Mouse (Mus musculus): ENCODE results near the gene Fam118a.
A peak's percentile ranks its signal among the peaks of the same experiment; 100 is the strongest.
"Not testable (repeated sequence)": the region's sequence is repeated elsewhere in the genome, so short reads cannot be mapped to it uniquely, and the experiment has no call there.

Gene Fam118a

DNA sequence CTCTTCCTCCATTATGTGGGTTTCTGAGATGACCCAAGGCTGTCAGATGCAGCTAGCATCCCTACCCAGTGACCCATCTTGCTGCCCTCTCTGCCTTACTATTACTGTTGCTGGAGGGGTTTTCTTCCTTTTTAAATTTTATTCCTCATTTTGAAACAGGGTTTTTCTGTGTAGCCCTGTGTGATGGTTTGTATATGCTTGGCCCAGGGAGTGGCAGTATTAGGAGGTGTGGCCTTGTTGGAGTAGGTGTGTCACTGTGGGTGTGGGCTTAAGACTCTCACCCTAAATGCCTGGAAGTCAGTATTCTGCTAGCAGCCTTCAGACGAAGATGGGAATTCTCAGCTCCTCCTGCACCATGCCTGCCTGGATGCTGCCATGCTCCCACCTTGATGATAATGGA is at the start of gene Fam118a:
Fam118a (plus strand) TSS at position 301 of the 400 bp plus-strand sequence.
- DNase-seq (ENCODE audit: low spot score): not testable (repeated sequence)

DNA sequence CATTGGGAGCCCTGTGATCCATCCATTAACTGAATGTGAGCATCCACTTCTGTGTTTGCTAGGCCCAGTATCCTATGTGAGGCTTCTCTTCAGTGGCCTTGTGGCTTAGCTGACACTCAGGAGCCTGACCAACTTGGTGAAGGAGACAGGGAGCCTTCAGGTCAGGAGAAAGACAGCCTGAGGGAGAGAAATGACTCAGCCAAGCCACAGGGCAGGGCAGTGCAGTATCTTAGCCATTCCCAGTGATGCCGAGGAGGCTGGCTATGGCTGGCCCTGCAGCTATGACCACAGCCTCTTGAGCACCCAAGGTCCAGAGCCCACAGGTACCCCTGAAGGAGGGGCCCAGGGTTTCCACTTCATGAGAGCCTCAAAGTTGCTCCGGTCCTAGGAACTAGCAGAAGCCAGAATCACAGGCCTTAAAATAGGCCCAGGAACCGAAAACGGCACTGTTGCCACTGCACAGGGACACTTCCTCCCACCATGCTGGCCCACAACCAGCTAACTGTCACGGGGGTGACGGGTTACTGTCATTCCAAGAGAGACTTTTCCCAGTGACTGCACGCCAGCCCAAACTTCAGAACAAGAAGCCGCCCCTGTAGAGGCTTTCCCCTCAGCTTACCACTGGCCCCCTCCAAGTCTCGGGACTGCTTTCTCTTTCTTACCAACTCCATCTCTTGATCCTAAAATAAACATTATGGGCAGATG is 47.0 kb upstream of the Fam118a start:
- no peak for DNase-seq (ENCODE audit: low spot score)

DNA sequence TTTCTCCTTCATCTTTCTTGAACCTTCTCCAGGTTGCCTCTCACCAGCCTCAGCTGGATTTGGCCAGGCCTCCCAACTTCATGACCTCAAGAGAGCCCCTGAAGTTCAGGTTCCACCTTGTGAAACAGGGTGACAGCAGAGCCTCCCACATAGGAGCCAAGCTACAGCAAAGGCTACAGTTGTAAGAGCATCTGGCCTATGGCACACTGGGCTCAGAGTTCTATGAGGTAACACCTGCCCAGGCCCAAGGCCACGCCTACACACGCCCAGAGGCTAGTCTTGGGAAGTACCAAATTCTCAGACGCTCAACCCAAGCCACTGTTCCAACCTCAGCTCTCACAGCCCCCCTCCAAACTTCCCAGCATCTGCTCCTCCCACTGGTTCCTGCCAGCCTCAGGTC is 45.9 kb upstream of the Fam118a start:
- no peak for DNase-seq (ENCODE audit: low spot score)

DNA sequence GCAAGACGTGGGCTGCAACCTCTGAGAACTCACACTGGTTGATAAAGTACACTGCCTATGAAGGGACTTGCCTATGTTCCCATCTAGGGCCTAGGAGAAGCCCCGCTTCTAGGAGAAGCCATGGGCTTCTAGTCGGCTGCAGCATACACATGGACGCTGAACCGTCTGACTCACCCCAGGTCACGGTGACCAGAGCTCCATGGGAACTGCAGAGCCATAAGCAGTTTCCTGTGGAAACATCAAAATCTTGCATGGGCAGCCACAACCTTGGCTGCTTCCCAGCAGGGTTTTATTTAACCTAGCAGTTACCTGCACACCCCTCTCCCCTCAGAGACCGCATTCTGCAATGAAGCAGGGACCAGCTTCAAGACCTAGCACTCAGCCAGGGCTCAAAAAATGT is 45.0 kb upstream of the Fam118a start:
- no peak for DNase-seq (ENCODE audit: low spot score)

DNA sequence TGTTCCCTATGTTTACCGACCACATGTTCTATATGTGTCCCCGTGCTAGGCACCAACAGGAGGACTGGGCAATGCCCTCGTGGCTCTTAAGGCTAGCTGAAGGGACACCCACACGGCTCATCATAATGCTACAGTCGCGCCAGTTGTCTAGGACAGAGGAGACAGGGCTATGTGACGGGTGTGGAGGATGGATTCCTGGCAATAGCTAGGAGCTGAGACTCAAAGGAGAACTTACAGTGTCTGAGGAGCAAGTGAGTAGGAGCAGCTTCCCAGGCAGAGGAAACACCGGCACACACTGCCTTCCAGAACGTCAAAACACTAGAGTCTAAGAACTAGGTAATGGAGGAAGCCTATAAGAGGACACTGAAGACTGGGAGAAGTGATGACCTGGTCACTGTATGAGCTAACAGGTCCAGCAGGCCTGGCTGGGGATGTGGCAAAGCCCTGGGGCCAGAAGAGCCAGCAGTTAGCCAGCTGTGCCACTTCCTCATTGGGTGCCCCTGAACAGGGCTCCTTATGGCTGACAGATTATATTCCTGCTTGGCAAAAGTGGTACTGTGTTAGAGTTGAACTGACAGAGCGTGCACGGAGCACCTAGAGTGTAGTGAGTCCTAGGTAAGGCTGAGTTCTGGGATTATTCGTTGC is 43.1 kb upstream of the Fam118a start:
- no peak for DNase-seq (ENCODE audit: low spot score)

DNA sequence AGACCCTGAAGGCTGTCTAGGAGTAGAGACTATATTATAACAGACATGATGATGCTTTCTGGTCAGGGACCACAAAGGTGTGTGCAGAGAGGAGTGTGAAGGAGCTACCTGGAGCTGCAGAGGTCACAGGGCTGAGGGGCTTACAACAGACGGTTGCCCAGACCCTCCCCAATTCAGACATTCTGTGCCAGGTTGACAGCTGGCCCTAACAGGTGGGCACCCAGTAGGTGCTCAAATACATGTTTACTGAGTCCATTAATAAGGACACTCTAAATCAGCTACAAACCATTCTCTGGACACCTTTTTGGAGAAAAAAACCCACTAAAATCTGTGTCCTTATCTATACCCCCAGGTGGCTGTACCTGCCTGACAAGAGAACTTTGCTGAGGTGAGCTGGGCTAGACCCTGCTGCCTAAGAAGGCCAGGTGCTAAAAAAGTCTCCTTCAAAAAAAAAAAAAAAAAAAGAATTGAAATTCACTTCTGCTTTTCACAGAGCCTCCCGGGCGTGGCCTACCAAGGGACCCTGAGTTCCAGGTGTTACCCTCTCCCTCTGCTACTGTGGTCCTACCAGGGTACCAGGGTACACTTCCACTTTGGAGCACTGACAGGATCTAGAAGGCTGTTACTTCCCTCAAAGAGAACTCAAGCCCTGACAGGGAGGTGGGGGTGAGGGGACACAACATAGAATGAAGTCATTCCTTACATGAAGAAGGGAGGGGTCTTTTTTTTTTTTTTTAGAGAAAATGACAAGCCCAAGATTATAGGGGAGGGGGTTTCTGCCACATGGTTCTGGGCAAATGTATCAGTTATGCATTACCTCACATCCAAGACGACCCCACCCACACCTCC is 42.4 kb upstream of the Fam118a start:
- DNase-seq (ENCODE audit: low spot score): no peak

DNA sequence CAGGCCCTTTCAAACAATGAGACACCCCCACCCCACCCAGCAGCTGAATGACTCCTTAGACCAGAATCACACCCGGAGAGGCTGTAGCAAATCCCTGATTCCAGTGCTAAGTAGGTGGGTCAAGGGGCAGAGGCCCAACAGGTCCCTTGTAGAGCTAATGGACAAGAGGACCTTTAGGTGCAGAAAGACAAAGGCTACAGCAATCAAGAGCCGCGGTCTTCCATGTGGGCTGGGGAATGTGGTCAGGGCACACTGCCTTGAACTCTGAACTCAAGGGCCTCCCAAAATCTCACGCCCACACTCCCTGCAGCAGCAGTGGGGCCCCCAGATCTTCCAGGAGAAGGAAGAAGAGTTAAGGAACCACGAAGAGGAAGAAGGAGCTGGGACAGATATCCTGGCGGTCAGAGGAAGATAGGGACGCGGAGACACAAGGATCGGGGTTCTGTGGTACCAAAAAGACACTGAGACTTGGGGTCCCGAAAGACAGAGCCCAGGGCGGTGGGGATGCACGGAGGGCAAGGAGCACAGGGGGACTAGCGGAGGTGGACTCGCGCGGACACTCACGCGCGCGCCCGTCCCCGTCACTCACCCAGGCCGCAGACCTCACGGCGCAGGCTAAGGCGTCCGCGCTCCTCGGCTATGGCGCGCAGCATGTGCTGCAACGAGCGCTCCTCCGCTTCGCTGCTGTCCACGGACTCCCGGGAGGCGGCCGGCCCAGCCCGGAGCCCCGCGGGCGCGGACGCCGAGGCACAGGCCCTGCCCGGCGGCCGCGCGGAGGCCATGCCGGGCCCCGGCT is 41.5 kb upstream of the Fam118a start:
- peak; percentile 55 for DNase-seq (ENCODE audit: low spot score)

DNA sequence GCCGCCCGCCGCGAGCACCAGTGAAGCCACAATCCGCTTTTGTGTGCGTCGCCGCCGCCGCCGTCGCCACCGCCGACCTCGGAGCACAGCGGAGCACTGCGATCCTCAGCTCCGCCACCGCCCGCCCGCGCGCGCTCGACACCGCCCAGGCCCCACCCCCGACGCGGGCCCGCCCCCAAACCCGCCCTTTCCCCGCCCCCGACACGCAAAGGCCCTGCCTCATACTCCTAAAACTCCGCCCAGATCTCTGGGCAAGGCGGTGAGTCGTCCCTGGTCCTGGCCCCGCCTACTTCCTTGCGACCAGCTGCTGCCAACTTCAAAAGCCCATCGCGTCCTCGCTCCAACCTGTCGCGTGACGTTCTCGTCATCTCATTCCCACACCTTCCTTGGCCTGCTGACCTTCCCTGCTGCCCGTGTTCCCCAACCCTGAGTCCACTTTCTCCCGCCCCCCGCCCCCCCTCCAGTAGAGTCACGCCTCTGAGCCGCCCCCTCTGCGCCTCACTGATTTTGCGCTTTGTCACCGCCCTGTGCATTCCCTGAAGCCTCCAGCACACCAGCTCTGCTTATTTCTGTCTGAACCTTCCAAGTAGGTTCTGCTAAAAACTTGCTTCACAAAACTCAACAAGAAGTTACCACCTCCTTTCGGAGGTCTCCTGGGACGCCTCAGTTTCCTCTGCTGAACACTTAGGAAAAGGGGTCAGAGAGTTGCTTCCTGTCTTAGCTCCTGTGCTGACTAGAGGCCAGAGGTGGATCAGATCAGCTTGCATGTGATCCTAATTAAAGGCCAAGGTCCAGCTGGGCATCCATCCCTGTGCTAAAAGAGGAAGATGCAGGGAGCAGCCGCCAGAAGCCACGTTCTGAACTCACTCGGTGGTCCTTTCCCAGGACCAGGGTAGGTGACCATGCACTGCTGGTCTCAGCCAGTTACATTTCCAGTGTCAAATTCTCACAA is 40.6 kb upstream of the Fam118a start, which contains the start of gene 5031439G07Rik:
5031439G07Rik (minus strand) TSS at position 678 of the 952 bp plus-strand sequence.
- DNase-seq (ENCODE audit: low spot score): peak; percentile 98

DNA sequence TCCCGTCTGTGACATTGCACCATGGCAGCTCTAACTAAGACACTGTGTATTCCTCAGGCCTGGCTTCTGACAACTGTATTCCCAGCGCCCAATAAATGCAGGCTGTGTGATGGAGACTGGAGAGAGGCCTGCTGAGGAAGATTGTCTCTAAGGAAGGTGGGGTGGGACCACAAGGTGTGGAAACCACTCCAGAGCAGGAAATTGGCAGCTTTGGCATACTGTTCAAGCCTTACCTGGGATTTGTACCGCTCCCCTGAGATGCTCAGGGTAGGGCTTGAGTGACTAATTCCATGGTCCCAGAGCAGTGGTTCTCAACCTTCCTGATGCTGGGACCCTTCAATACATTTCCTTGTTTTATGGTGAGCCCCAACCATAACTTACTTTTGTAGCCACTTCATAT is 39.6 kb upstream of the Fam118a start:
- no peak for DNase-seq (ENCODE audit: low spot score)

DNA sequence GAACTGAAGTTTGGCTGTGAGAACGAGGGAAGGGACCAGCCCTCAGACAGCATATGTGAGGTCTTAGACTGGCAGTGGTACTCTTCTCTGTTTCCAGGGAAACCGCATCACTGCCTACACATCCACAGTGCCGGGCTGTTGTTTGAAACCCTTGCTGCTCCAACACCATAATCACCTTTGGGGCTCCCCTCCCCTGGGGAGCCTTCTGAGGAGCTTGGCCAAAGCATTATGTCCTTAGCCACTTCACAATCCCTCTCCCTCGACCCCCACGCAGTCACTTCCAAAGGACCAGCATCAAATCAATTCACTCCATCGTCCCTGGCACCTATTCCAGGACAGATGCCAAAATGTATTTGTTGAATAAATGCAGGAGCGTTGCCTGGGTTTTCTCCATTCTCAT is 39.0 kb upstream of the Fam118a start:
- DNase-seq (ENCODE audit: low spot score): no peak

DNA sequence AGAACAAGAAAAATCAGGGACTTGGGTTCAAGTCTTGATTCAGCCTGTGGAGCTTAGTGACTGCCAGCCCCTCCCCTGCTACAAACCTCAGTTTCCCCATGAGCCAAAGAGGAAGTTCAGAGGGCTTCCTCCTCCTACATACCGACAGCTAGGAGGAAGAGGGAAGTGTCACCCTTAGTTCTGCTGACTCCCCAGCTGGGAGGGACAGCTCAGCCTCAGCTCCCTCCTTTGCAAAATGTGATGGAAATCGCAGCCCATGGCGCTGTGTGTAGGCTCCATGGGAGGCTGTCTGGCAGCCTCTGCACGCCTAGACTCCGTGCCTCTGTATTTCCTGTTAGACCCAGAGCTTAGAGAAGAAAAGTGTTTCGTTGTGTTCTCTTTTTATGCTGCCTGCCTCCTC is 34.2 kb upstream of the Fam118a start:
- no peak for DNase-seq (ENCODE audit: low spot score)

DNA sequence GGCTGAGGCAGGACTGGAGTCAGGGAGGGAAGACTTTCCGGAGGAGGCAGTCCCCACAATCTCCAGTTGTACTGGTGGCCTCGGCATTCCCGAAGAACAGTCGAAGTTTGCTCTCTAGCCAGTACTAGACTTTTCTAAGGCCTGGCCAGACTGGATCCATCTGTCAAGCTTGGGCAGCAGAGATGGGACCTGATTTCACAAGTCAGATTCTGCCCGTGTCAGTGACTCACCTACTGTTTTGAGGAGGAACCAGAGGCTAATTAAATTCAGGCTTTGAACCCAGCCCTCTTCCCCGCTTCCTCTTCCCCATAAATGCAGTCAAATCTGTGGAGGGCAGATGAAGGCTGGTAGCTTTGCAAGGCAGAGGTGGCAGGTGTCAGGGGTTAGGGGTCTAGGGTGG is 33.7 kb upstream of the Fam118a start:
- DNase-seq (ENCODE audit: low spot score): no peak

DNA sequence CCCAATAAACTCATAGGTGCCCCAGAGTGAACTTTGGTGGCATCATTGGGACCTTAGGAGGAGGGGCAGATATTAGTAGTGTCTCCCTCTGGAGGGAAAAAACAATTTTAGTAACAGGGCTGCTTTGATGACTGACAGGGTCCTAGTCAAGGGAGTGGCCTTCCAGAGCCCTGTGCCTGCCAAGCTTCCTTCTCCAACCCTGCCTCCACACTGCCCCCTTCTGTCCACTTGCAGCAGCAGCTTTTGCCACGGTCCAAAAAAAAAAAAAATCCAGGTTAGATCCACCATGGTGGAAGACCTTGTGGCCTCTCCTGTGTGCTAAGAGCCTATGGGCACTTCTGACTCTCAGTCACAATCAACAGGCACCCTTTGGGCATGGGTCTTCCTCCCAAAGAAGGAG is 32.8 kb upstream of the Fam118a start:
- DNase-seq (ENCODE audit: low spot score): peak; percentile 81

DNA sequence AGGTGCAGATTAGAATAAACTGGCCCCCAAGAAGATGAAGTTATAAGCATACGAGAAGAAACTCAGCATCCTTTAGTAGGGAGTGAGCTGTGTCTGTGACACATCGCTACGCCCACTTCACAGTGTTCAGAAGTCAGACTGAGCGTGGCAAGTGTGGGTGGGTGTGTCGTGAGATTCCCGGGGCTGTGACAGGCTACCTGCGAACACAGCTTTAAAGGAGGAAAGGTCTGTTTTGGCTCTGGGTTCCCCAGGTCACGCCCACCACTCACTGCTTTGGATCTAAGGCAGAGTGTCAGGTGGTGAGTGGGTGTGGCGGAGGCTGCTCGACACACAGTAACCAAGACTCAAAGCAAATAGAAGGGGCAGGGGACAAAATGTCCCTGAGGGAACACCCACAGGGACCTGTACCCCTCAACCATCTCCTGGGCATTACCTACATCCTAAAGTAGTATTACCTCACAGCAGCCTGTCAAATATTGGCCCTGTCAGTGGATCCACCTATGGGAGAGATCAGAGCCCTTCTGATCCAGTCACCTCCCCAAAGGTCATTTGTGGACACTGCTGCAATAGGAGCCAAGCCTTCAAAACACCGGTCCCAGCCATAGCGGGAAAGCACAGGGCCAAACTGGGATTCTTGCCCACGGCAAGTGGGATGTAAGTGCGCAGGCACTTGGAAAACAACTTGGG is 30.8 kb upstream of the Fam118a start:
- no peak for DNase-seq (ENCODE audit: low spot score)

DNA sequence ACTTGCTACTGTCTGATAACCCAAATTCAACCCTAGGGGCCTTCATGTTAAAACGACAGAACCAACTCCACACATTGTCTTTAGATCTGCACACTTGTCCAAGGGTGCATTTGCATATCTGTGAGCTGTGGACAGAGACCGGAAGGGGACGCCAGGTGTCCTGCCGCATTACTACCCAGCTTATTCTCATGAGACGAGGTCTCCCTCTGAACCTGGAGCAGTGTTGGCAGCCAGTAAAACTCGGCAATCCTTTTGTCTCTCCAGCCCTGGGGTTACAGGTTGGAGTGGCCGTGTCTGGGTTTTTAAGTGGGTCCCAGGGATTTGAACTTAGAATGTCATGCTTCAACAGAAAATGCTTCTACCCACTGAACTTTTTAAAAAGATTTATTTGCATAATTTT is 28.8 kb upstream of the Fam118a start:
- no peak for DNase-seq (ENCODE audit: low spot score)

DNA sequence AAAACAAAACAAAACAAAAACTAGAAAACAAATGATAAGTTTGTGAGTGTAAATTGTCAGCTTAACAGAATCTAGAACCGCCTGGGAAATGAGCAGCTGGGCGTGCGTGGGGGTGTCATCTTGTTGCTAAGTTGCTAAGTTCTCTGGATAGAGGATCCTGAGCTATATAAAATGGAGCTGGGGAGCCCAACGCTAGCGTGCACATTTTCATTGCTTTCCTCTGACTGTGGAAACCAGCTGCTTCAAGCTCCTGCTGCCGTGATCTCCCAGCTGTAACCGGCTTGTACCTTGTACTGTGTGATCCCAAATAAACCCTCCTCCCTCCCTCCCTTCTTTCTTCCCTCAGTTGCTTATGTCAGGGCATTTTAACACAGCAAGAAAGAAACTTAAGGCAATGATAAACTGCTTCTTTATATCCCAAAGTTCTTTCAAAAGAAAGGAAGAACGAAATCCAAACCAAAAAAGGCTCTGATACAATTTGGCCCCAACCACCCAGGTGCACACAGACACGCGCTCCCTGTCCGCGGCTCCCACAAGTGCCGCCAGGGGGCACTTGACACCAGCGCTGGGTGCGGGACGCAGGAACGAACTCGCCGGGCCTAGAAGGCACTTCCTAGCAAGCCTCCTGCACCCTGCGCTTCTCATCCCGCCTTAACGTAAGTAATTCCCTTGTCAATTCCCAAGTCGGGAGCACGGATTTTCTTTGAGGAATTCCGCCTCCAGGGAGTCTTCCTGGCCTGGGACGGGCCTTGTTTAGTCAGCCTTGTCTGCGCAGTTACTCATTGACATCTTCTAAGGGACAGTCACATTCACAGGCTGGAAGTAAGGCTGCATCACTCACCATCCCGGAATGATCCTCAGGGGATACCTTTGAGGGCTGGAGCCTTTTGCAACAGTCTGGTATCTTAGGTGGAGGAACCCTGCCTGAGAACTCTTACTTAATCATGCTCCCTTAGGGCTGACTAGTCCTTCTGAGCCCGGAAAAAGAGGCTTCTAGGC is 27.5 kb upstream of the Fam118a start:
- peak; percentile 87 for DNase-seq (ENCODE audit: low spot score)

DNA sequence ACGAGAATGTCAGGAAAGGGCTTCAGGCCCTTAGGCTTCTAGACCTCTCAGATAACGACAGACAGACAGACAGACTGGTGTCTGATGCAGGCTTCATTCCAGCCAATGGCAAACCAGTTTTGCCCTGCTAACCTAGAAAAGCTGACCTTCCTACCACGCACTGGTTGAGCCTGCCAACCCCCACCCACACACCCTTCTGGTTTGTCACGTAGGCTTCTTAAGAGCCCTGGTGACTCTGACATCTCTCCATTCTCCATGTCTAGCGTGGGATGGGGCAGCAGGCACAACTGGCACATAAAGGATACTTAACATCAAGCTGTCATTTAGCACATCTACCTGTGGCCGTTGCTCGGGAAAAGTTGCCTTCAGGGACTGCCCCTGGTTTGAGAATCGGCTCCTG is 19.1 kb upstream of the Fam118a start:
- DNase-seq (ENCODE audit: low spot score): no peak

DNA sequence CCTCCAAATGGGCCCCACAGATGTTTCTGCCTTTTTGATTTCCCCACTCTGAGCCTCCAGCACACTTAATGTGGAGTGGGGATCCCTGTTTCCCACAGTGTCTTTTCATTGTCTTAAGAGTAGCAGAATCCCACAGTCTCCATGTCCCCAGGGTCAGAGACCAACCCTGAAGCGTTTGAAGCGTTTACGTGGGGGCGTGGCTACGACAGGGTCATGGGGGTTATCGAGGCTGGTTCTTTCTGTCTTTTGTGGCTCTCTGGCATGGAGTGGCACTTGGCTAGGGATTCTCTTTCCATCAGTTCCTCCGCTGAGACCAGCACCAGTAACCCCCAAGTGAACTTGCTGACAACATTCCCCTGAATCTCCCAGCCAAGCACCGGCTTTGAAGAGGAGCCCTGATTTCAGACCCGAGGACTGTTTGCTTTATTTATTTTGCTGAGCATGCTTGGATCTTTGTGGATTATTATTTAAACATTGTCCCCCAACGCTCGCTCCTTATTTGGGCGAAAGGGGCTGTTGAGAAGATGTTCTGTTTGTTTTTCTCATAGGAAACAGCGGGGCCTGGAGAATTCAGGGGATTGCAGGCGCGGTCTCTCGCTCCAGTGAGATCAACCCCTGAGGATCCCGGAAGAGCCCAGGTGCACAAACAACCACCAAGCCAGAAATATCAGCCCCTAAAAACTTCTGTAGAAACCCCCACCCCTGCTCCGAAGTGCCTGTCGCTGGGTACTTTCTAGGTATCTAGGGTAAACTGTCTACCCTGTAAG is 16.7 kb upstream of the Fam118a start:
- peak; percentile 29 for DNase-seq (ENCODE audit: low spot score)

Data from embryo, embryonic 10 days (tissue).